Mouse (Mus musculus) gastrocnemius, postnatal 25 days (tissue): ENCODE results near the gene Atg14. TPM values are rescaled to one million over a fixed set of nuclear protein-coding genes. Genes with fewer than 3 reads are reported as not detected.
"Not testable (repeated sequence)": the region's sequence is repeated elsewhere in the genome, so short reads cannot be mapped to it uniquely, and the experiment has no call there.

Experiments
- DNase-seq: peaks from one replicate; pipeline ENCODE4 v3.0.0; 2022
- total RNA-seq, 2 experiments: library from RNA; stranded (reverse); gene quantifications; 1 replicate in 1 of 2; 2 replicates in 1 of 2; pipeline ENCODE4 v1.2.3; 2021

Gene Atg14
- total RNA-seq, 2 experiments from 2014 or later = 5.3 to 6.4 TPM

DNA sequence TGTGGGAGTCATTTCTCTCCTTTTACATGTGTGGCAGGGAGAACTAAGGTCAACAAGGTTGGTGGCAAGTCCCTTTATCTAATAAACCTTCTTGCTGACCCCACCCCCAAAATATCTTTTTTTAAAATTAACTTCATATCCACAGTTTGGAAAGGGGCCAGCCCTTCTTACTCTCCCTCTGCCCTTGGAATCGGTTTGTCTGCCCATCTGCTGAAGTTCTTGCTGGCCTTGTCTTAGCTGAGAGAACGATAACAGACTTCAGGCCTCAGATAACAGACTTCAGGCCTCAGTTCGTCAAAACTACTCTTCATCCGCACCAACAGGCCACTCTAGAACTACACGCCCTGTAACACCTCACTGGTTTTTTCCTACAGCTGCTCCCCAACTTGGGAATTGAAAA lies 26.2 kb downstream of the Atg14 start:
- DNase-seq = no peak

DNA sequence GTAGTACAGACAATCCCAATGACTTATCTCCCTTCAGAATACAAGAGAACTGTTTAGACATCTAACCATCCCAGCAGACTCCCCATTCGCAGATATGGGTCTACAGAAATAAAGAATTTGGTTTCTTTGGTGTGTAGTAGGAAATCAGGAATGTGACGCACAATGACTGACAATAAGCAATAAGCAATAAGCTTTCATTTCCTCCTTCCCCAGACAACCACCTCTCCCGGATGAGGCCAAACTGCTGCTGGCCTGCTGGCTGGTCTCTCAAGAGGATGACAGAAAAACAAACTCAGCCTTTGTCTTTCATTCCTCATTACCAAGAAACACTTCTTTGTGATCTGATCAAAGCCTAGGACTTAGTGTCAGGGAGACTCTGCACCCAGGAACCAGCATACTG lies 28.2 kb downstream of the Atg14 start:
- no peak for DNase-seq

DNA sequence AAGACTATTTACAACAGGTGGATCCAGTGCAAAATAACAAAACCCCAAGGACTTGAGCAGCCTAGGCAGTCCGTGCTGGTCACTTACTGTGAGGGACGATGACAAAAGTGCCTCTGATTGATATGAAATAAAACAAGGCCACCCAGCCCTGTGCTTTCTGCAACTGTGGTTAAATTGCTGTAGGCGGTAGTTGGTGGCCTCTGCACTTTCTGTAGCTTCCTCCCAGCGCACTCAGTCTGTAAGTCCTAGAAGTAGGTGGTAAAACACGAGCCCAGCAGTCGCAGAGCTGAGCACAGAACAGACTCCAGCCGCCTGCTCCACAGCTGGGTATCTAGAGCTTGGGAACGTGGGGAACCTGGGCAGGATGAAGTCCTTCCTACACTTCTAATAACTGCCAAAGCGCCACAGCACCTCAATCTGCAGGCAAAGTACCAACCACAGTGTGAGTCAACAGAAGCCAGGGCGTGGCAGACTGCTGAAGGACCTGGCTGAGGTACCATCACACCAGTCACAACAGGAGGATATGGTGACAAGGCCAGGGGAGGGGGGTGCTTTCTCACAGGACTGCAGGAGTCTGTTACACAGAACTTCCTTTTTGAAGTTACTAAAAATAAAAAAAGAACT lies 29.0 kb downstream of the Atg14 start:
- DNase-seq = no peak

DNA sequence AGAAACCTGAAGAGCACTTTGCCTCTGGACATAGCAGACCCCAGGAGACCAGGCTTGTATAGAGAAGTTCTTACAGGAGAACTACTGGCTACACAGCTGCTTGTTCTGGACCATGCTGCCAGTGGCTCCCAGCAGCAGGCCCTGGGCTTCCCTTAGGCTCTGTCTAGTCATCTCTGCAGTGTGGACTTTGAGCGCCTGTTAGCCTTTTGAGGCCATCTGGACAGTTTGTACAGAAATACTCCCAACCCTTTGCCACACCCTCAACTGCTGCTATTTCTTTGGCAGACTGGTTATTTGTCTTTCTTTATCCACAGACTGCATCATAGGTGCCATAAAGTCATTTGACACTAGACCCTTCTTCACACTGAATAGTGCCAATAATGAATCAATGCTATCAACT lies 35.4 kb downstream of the Atg14 start:
- peak; percentile 27 for DNase-seq

DNA sequence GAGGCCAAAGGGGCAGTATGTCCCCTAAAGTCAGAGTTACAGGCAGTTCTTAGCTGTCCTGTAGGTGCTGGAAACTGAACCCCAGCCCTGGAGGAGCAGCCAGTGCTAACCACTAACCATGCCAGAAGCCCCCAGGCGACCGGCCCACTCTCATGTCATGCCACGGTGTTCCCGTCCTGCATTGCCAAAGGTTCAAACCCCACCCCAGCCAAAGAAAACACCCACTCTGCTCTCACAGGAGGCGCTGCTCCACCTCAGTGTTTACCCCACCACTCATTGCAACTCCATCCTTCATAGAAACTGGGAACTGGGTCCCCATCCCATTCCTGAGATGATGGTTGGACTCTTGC lies 36.3 kb downstream of the Atg14 start:
- DNase-seq = no peak

DNA sequence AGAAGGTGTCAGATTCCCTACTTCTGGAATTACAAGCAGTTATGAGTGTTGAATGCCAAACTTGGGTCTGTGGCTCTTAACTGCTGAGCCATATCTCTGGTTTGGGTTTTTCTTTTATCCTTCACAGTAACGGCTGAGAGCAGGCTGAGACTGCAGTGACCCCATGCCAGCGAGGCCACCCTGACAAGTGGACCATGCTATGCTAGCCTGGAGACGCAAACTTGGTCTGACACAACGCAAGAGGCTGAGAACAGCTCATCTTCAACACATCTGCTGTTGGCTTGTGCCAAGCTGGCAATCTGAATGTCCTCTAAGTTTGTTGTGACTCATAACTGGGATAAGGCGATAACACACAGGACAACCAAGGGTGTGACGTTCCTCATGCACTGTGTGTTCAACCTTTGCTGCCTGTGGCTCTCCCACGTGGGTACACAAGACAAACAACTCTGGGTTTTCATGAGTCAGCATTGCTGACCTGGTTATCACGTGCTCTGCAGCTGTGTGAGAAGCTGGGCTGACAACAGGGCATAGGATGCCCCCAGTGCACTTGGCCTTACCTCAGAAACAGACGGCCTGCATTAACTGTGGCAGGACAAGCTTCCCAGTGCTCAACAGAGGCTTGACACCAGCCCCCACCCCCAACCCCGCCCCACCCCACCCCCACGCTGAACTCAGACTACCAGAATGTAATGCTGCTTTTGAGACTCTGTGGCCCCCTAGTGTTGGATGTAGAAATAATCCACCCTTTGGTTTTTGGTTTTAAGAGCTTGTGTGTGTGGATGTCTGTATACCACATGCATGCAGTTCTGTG lies 36.9 kb downstream of the Atg14 start:
- peak; percentile 49 for DNase-seq

DNA sequence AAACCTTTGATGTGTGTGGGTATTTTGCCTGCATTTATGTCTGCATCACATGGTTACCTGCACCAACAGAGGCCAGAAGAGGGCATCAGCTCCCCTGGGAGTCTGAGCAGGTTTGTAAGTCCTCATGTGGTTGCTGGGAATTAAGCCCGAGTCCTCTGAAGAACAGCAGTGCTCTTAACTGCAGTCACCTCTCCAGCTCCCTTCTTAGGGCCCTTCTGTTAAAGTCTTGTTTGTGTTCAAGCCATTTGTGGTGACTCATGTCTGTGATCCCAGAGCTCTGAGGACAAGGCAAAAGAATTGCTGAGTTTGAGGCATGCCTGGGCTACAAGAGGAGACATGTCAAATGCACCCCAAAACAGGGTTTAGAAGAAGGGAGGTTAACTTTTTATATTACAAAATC lies 38.0 kb downstream of the Atg14 start:
- no peak for DNase-seq

DNA sequence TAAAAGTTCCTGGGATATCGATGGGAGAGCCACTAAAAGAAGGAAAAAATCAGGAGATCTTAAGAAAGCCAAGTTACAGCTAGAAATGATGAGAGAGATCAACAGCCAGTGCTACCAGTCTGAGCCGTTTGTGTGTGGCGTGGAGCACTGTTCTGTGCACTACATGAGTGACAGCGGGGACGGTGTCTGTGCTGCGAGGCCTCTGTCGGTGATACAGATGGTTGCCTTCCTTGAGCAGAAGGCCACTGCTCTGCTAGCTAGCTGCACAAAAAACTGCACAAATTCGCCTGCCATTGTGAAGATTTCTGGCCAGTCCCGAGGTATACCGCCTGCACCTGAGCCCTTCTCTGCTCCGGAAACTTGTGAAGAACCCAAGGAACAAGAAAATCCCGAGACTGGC lies 40.9 kb downstream of the Atg14 start:
- not testable (repeated sequence) for DNase-seq

DNA sequence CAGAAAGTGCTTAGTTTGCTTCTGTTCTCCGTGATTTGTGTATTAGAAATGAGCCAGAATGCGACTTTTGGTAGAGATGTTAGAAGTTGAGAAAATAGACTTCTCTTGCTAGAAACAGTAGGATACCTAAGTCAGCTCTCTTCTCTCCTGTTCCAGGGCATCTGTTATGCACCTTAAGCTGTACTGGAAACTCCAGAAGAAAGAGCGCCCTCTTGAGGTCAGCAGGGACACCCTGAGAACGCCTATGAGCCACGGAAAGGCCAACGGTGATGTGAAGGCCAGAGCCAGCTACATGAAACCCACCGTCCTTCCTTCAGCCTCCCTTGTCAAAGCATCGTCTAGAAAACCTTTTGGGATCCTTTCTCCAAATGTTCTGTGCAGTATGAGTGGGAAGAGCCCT lies 41.4 kb downstream of the Atg14 start:
- peak; percentile 22 for DNase-seq

DNA sequence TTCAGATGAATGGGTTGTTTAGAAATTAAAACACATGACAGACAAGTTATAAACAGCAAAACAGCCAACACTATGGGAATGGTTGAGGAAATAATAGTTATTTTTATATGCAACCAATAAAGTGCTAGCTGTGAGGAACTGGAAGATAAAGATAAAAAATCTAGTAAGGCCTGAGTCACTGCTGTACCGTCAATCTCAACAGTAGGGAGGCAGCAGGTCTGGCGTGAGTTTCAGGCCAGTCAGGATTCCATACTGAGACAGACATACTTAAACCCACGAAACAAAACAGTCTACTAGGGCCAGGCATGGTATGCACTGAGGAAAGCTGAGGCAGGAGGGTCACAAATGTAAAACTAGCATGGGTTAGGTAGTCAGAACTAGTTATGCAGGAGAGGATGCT lies 42.2 kb downstream of the Atg14 start:
- no peak for DNase-seq

DNA sequence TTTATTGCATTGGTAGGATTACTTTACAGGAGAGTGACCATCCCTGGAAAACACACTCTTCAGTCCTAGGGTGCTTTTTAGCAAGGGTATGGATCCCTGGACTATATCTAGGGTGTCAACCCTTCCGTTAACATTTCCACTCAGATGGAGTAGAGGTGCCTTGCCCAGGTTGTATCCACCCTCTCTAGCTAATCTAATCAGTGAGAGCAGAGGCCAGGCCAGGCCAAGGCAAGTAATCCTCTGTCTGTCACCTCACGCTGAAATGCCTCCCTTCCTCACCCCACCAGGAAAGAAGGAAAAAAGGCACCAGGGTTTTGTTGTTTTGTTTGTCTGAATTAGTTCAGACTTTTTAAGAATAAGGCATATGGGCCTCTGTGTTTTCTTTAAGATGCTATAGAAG lies 42.6 kb downstream of the Atg14 start:
- DNase-seq = no peak

DNA sequence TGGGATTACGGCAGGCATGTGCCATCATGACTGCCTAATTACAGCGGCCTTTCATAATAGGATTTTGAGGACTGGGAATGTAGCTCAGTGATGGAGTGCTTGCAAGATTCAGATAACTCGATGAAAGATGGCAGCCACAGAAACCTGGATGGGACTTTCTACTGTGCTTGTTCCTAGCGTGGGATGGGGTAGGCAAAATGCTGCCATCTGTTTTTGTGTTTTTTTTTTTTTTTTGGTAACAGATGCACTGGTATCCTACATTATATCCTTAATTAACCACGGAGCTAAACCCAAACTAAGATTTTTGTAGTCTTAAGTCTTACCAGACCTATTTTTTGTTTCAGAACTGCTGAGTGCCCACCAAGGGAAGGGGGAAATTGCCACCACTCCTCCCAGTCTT lies 44.6 kb downstream of the Atg14 start:
- no peak for DNase-seq

DNA sequence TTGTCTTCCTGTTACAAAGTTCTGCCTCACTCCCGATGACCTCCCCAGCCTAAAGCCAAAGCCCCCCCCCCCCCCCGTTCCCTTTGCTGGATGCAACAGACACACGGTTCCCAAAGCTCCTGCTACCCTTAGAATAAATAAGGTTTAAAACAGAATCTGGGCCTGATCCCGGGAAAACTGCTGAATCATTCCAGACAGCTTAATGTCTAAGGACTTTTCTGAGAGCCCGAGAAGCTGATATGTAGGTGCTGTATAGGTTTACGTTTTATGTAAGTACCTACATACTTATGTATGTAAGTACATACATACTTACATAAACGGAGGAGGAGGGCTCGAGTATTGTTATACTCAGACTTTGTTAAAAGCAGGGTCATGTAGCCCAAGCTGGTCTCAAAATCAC lies 45.1 kb downstream of the Atg14 start:
- DNase-seq = no peak

DNA sequence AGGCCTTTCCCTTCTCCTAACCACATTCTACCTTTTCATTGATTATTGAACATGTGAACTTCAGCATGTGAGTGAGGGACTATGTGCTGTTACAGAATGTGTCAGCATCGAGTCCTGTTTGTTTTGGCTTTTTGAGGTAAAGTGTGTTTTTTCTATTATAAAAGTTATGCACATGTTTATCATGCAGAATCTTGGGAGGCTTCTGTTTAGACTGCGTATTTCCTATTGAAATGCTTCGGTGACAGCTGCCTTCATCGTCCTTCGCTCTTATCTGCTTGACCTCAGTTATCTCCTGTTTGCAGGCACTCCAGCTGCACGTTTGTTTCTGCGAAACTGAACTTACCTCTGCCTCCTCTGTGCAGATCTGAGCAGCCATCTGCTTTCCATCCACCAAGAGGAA lies 48.1 kb downstream of the Atg14 start:
- DNase-seq = no peak

DNA sequence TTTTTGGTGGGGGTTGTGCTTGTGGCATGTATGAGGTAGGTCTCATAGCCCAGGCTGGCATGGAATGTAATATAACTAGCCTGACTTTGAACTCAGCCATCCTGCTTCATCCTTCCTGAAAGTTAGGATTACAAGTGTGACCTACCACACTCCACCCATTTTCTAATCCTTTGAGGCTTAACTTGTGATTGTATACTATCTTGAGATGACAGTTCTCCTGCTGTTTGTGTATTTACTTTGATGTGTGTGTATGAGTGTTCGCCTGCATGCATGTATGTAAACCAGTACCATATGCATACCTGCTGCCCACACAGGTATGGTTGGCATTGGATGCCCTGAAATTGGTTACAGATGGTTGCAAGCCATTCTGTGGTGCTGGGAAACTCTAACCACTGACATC lies 48.8 kb downstream of the Atg14 start:
- no peak for DNase-seq

DNA sequence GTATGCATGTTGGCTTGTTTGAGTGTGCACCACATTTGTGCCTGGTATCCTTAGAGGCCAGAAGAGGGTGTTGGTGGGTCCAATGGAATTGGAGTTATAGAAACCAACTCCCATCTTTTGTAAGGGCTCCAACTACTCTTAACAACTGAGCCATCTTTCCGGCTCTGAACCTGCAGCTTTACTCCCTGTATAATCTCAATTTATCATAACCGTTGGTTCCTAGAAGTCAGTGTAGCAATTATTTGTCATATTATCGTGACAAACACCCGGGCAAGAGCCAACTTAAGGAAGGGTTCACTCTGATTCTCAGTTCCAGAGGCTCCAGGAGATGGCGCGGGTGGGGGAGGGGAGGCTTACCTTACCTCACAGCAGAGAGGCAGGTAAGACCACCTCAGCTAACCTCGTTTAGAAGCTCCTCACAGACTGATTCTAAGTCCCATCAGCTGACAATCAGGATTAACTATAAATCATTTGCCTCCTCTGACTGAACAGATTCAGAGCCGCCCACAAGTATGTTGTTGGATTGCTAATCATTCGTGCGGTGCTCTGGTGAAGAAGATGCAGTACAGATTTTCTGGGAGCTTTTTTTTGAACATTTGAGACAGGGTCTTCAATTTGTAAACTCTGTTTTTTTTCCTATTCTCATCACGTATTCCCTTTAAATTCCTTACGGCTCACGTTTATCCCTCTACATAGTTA lies 49.5 kb downstream of the Atg14 start:
- no peak for DNase-seq

DNA sequence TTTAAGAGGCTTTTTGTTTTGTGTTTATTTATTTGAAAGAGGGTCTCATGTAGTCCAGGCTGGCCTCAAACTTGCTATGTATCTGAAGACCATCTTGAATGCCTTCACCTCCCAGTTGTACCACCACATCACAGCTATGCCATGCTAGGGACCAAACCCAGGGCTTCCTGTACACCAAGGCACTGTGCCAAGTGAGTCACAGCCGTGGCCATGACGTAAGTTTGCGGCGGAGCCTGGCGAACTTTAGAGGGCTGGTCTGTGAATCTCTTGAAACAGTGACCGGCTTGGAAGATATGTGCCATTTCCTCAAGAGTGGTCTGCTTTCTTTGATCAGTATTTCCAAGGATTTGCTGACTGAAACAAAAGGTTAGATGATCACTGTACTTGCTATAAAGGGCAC lies 51.8 kb downstream of the Atg14 start:
- no peak for DNase-seq

DNA sequence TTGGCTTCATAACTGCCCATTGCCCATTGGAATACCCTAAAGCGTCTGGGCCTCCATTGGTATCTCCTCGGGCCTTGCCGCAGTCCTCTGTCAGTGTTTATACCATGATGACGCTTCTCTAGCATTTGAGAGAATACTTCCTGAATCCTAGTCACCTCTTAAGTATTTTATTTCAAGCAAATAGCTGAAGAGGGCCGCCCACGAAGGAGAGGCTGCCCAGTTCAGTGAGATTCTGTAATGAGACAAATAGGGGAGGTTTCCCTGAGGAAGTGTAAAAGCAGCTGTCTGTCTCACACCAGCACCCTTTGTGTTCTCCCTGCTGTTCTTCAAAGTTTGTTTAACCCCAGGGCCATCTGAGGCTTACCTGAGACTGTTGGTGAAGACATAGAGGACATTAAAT lies 53.7 kb downstream of the Atg14 start:
- no peak for DNase-seq

DNA sequence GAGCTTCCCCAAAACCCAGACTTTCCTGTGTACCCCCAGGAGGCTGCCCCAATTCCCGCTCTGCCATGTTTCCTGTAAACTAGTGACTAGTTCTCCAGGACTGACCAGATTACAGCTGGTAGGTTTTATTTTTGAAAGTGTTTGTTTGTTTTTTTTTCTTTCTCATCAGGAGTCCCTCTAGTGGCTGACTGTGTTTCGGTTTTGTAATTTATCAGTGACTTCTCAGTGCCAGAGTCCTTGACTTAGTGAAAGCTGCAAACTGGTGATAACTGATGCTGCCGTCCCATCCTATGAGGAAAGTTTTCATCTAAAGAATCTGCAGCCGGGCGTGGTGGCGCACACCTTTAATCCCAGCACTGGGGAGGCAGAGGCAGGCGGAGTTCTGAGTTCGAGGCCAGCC lies 54.8 kb downstream of the Atg14 start:
- no peak for DNase-seq

DNA sequence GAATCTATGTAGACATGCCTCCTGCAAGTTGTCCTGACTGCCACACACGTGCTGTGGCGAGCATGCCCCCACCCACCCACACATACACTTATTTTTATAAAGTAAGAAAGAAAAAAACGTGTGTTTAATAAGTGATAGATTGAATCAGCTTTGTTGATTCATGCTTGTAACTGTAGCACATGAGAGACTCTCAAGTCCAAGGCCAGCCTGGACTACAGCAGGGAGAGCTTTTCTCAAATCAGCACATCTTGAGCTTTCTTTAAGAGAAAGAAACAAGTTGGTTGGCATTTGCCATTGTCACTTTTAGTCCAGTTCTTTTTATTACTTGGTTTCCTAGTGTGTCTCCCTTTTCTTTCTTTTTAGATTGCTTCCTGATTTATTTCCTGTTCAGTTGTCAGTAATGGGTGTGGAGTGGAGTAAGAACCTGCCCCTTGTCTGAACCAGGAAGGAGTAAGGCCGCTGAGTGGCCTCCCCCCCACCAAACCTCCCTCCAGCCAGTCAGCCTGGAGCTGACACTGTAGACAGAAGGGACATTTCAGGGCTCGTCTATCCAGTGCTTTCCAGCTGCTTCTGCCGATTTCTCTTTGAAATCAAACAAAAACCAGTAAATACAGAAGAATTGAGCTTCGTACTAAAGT lies 55.5 kb downstream of the Atg14 start:
- DNase-seq = no peak

DNA sequence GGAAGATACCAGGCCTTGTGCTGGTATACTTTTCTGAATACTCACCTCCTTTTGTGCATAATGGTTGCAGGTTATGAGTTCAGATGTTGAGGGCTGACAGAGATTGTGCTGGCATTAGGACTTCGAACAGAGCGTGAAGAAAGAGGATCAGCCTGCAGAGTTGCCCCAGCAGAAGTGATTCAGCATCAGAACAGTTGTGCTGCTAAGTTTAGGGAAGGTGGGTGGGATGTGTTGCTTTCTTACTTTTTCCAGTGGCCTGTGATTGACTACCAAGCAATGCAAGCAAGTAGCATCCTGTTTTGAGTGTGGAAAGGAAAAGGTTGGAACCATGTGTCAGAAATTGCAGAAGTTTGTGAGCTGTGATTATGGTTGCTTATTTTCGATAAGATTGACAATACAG lies 56.8 kb downstream of the Atg14 start:
- no peak for DNase-seq

DNA sequence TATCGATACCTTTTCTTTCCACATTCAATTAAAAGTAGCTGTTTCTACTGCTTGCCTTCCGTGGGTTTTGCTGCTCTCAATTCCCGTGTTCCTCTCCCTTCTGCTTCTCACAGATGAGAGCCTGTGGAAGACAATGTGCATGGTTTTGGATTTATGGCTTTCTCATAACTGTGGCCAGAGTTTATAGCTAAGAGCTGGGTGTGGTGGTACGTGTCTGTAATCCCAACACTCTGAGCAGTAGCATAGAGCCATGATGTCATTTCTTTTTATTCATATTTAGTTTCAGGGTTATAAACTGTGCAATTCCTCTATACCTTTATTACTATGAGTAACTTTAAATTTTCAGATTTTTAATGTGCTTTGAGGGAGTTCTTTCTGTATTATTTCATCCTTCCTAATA lies 60.2 kb downstream of the Atg14 start:
- DNase-seq = no peak

DNA sequence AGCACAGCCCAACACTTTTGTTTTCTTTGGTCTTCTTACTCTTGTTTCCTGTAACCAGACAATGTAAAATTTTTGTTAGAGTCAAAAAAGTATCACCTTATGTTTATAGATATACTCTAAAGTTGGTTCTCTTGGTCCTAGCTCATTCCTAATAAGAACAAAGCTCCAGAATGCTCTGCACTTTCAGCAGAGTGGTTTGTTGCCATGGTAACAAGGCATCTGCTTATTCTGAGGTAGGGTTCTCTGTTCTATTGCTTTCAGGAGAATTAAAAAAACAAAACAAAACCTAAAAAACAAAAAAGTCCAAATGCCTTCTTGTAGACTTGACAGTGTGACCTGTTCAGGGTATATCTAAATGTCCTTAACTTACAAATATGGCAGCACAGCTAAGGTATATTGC lies 62.4 kb downstream of the Atg14 start:
- DNase-seq = no peak
